Comparison of ENCODE assay signal across 13 mouse cellular contexts in genomic region chr14:121175861-121176260, GRCm38 (mm10).
A peak's percentile ranks its signal among the peaks of the same experiment; 100 is the strongest.
DNase-seq lines count a peak whose midpoint lies in the region; TF ChIP-seq lines count a peak whose summit lies in the region.
"Had no signal": no experiment of that assay in that cellular context is flagged by ENCODE, and none has a peak within 500 bp of the region (broad histone marks: within the 10 kb centered on the region; RNA-seq: fewer than 3 reads in every experiment).

No protein-coding gene starts in this region.

- DNase-seq in heart, adult 18-20 months: peak; percentile 35 to 36
- no peak for DNase-seq in heart, adult 8-10 months (ENCODE audit: low spot score)
- peak; percentile 42 to 46 for DNase-seq in lung, adult 18-20 months
- DNase-seq in lung, adult 2 months: no peak
- peak; percentile 55 for DNase-seq in cerebellum, adult 9-11 months
- DNase-seq in right cerebral cortex, adult 2 months (ENCODE audit: low spot score in 2 of 2): no peak
- DNase-seq in spleen, postnatal 14 days (ENCODE audit: low spot score in 2 of 2): no peak
- DNase-seq: kidney, postnatal 25 days had no signal

- H3K4me3 ChIP-seq in lung, adult 2 months (replicated peaks; ENCODE audit: extremely low read depth, low read depth, low read length): no peak overlapping the region
- H3K4me3 ChIP-seq: forebrain, embryonic 15.5 days; heart, embryonic 13.5 days; hindbrain, embryonic 12.5 days; lung, embryonic 15.5 days; midbrain, embryonic 12.5 days had no signal

- 46% methylated on average over 4 of the region's 4 CpGs for WGBS in lung, adult 2 months

- no peak for TF ChIP-seq POLR2A in lung, adult 2 months (IDR thresholded peaks at IDR 0.05; ENCODE audit: borderline replicate concordance, extremely low read depth, low read depth, low read length)

- no peak for TF ChIP-seq CTCF in lung, adult 2 months (IDR thresholded peaks at IDR 0.05; ENCODE audit: insufficient read depth, low read length)

- peaks cover 22% of the 10 kb centered on the region for H3K4me1 ChIP-seq in lung, adult 2 months (ENCODE audit: control insufficient read depth, insufficient read depth, low read length)

Comparison
In these comparisons a context has a peak if more than half of its experiments do, and no peak if none do; other contexts are left out.
1. DNase-seq: peak in heart, adult 18-20 months (2 of 2), lung, adult 18-20 months (2 of 2) and cerebellum, adult 9-11 months (single experiment); none in heart, adult 8-10 months (single experiment), lung, adult 2 months (single experiment), right cerebral cortex, adult 2 months (0 of 2) and spleen, postnatal 14 days (0 of 2).